Mouse (Mus musculus) forebrain, embryonic 16.5 days (tissue): ENCODE data around the gene Ccdc85a. TPM values are rescaled to one million over a fixed set of nuclear protein-coding genes. Genes with fewer than 3 reads are reported as not detected.

ENCODE experiments used
- ATAC-seq: fragments of 200-750 bp; cut with Nextera tagmentation; 2 replicates; pipeline ENCODE4 v1.8.0; 2017; ENCODE audit warnings: mild to moderate bottlenecking, moderate library complexity
- H3K27ac ChIP-seq: fragments of 300-500 bp; sonication (generic); 2 replicates; pipeline ENCODE4 v1.5.1; 2014; ENCODE audit warnings: low read length, control low read depth
- H3K27me3 ChIP-seq: fragments of 300-500 bp; sonication (generic); replicated peaks from 2 replicates; pipeline ENCODE4 v1.6.1; 2014; ENCODE audit warnings: low read length; ENCODE audit not compliant: control insufficient read depth, insufficient read depth
- H3K36me3 ChIP-seq: fragments of 300-500 bp; sonication (generic); 2 replicates; pipeline ENCODE4 v1.6.1; 2014; ENCODE audit not compliant: control insufficient read depth, insufficient read depth
- H3K4me1 ChIP-seq: fragments of 300-500 bp; sonication (generic); replicated peaks from 2 replicates; pipeline ENCODE4 v1.6.1; 2014; ENCODE audit warnings: low read length; ENCODE audit not compliant: control insufficient read depth, insufficient read depth
- H3K4me2 ChIP-seq: fragments of 300-500 bp; sonication (generic); 2 replicates; pipeline ENCODE4 v1.6.1; 2014; ENCODE audit warnings: mild to moderate bottlenecking, low read length, control low read depth
- H3K4me3 ChIP-seq: fragments of 300-500 bp; sonication (generic); replicated peaks from 2 replicates; pipeline ENCODE4 v1.5.1; 2014; ENCODE audit warnings: mild to moderate bottlenecking, low read length, control low read depth
- H3K9ac ChIP-seq: fragments of 300-500 bp; sonication (generic); replicated peaks from 2 replicates; pipeline ENCODE4 v1.6.1; 2014; ENCODE audit warnings: low read depth, low read length, control low read depth
- H3K9me3 ChIP-seq: fragments of 300-500 bp; sonication (generic); 2 replicates; pipeline ENCODE4 v1.6.1; 2016; ENCODE audit warnings: low read length; ENCODE audit not compliant: control insufficient read depth
- WGBS: fragments of 180-500 bp; shearing (Covaris S2); extraction: QIAGEN DNeasy Blood & Tissue Kit; methylation state at CpG from one replicate; pipeline ENCODE4 v1.1.7; 2014; 5-methylcytosine and 5-hydroxymethylcytosine counted together
- polyA plus RNA-seq: library from polyadenylated mRNA; unstranded; fragments of >200 nt; fragmentation: Nextera tagmentation; extraction: Ambion mirVana; gene quantifications from 2 replicates; pipeline ENCODE4 v1.2.1, GENCODE M21; 2015

Gene Ccdc85a
- polyA plus RNA-seq, 1 experiment from 2014 or later, result 28.7 TPM

DNA sequence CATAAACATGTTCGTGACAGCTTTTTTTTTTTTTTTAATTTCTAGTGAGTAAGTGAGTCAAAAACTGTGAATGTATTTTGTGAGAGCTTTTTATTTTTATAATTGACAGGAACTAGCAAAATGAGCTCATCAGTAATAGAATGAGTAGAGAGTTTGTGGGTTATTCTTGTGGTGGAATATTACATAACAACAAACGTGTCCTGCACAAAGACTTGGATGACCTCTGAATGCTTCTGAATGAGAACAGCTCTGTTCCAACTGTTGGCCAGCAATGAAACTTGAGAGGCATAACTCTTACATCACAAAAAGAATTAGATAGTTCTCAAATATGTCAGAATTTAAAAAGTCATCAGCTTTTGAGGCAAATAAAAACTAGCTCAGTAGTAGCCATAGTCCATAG, 40.7 kb downstream of the Ccdc85a start:
- no peak for ATAC-seq
- no peaks in the 10 kb centered on the region for H3K9me3 ChIP-seq
- no peak overlapping the region for H3K27ac ChIP-seq
- no peak overlapping the region for H3K4me2 ChIP-seq
- H3K4me1 ChIP-seq, result no peaks in the 10 kb centered on the region
- WGBS, result 96% methylated on average over 2 of the region's 2 CpGs
- H3K4me3 ChIP-seq, result no peak overlapping the region
- no peak overlapping the region for H3K9ac ChIP-seq
- H3K36me3 ChIP-seq, result no peaks in the 10 kb centered on the region
- no peaks in the 10 kb centered on the region for H3K27me3 ChIP-seq

DNA sequence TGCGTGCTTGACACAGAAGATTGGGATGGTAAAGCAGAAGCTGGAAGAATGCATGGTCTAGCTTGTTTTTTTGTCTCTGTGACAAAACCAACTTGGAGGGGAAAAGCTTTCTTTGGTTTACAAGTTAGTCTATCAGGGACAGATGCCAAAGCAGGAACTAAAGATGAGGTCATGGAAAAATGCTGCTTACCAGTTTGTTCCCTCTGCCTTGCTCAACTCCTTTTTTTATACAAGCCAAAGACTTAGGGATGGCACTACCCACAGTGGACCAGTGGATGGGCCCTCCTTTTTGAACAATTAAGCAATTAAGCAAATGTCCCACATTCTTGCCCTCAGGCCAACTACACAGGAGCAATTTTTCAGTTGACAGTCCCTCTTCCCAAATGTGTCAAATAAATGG, 42.8 kb downstream of the Ccdc85a start:
- Histone ChIP-seq H3K4me2 (no peak overlapping the region), H3K4me1 (no peaks in the 10 kb centered on the region), H3K27me3 (no peaks in the 10 kb centered on the region), H3K4me3 (no peak overlapping the region), H3K36me3 (no peaks in the 10 kb centered on the region), H3K9ac (no peak overlapping the region), H3K9me3 (no peaks in the 10 kb centered on the region), H3K27ac (no peak overlapping the region)
- no peak for ATAC-seq
- 92% methylated on average over 1 of the region's 1 CpGs for WGBS

DNA sequence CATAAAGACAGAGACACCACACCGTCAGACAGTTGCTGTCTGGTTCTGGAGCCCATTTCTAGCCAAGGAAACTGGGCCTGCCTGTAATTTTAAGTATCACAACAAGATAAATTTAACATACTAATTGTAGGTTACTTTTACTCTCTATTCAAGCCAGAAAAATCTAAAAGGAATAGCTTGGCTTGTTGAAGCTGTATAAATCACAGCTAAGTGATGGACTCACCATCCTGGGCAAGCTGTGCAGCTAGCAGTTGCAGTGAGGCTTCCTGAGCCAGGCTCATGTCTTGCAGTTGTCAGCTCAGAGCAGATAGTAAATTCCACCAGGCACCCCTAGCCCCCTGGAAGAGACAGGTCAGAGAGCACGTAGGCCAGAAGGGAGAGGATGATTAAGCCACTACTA, 50.8 kb downstream of the Ccdc85a start:
- H3K9me3 ChIP-seq, result peaks cover 3% of the 10 kb centered on the region; the same call in 1 of the 2 replicates
- WGBS, result 88% methylated on average over 2 of the region's 2 CpGs
- no peaks in the 10 kb centered on the region for H3K36me3 ChIP-seq
- no peak overlapping the region for H3K27ac ChIP-seq
- H3K9ac ChIP-seq, result no peak overlapping the region
- ATAC-seq, result no peak
- H3K4me3 ChIP-seq, result no peak overlapping the region
- no peaks in the 10 kb centered on the region for H3K27me3 ChIP-seq
- no peaks in the 10 kb centered on the region for H3K4me1 ChIP-seq
- H3K4me2 ChIP-seq, result no peak overlapping the region

DNA sequence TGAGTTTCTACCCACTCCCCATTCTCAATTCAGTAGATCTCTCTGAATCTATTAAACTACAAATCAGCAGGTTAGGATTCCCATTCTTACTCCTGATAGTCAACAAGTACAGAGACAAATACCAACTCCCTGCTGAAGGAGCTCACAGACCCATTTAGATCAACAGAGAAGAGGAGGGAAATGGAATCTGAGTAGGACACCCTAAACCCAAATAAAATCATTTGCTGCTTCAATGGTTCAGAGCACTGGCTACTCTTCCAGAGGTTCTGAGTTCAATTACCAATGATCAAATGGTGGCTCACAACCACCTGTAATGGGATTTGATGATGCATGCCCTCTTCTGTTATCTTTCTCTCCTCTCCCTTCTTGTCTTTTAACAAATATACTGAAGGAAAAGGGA, 82.9 kb downstream of the Ccdc85a start:
- ATAC-seq, result no peak

DNA sequence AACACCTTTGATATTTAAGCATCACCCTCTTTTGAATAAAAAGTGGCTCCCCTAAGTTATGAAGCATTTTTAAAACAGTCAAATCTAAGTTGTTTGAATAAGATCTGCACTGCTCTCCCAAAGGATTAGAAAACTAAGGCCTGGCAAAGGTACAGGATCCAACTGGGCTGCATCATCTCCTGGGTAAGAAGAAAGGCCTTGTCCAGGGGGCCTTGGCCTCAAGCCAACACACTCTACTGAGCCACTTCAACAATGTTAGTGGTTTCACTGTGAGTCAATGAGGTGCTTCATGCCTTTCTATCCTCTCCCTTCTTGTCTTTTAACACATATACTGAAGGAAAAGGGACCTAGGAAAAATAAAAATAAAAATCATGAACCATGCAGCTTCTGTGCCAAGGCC, 87.1 kb downstream of the Ccdc85a start:
- Histone ChIP-seq H3K4me1 (no peaks in the 10 kb centered on the region), H3K36me3 (no peaks in the 10 kb centered on the region), H3K9ac (no peak overlapping the region), H3K4me2 (no peak overlapping the region), H3K27ac (no peak overlapping the region), H3K9me3 (no peaks in the 10 kb centered on the region), H3K27me3 (no peaks in the 10 kb centered on the region), H3K4me3 (no peak overlapping the region)
- ATAC-seq, result no peak

More for the DNA sequence above, 82.9 kb downstream of the Ccdc85a start:
- Histone ChIP-seq H3K9ac (no peak overlapping the region), H3K27ac (no peak overlapping the region), H3K27me3 (no peaks in the 10 kb centered on the region), H3K4me3 (no peak overlapping the region), H3K4me1 (no peaks in the 10 kb centered on the region), H3K9me3 (no peaks in the 10 kb centered on the region), H3K4me2 (no peak overlapping the region), H3K36me3 (no peaks in the 10 kb centered on the region)

DNA sequence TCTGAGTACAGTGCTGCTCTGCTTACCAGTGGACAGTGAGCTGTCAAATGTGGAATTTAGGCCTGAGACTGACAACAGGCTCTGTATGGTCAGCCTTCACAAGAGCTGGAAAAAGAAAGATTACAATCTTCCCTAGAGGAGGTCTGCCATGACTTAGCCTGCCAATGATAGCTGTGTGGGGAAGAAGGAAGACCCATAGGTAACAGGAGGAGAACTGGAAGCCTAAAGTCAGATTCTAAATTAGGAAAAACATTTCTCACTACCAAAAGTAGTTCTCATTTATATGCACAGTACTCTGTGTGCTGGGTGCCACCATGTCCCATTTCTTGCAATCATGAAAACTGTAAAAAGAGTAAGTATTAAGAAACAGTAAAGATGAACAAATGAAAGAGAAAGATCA, 90.8 kb downstream of the Ccdc85a start:
- Histone ChIP-seq H3K27me3 (no peaks in the 10 kb centered on the region), H3K36me3 (no peaks in the 10 kb centered on the region), H3K4me2 (no peak overlapping the region), H3K9ac (no peak overlapping the region), H3K9me3 (no peaks in the 10 kb centered on the region), H3K4me3 (no peak overlapping the region), H3K27ac (no peak overlapping the region), H3K4me1 (no peaks in the 10 kb centered on the region)
- ATAC-seq, result no peak

DNA sequence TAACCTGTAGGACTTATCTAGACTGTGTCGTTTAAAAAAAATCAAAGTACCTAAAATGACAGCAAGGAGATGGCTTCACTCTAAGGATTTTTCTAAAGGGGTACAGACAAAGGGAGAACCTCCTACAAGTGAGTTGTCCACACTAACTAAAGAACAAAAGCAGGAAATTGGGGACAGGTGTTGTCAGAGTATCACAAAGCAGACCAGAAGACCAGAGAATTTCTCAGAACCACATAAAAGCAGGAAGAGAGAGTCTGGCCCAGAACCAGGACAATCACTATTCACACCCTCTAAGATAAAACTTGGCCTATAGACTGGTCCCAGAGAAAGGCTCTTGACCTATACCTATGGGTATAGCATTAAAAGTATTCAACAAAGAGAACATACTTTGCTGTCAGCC, 92.8 kb downstream of the Ccdc85a start:
- H3K4me1 ChIP-seq, result no peaks in the 10 kb centered on the region
- no peak overlapping the region for H3K4me2 ChIP-seq
- H3K36me3 ChIP-seq, result no peaks in the 10 kb centered on the region
- no peak overlapping the region for H3K9ac ChIP-seq
- no peaks in the 10 kb centered on the region for H3K9me3 ChIP-seq
- no peak overlapping the region for H3K4me3 ChIP-seq
- ATAC-seq, result no peak
- no peaks in the 10 kb centered on the region for H3K27me3 ChIP-seq
- WGBS, result 77% methylated on average over 1 of the region's 1 CpGs
- no peak overlapping the region for H3K27ac ChIP-seq

DNA sequence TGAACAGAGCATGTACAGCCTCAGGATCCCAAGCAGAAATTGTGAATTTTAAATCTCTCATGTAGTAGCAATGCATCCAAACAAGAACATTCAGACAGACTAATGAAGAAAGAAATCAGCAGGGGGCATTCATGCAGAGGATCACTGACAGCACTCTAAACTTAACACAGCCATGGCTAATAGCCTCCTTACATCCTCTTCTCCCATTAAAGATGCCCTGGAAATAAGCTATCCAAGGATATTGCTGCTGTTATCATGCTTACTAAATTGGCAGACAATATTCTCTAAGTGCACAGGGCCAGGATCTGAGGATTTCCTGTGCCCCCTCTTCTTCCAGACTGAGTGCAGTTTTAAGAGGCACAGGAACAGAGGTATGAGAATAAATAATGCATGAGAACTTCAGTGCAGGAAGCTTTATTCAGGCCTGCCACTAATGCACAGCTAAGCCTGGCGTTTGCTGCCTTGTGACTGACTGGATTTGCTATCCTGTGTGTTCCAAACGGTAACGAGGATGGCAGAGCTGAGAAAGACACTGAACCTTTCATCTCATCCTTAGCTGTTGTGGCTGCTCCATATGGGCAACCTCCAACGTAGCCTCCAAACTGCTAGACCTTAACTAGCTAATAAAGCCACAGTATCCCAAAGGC, 99.9 kb downstream of the Ccdc85a start:
- no peak overlapping the region for H3K27ac ChIP-seq
- peak; percentile 61; the same call in 1 of the 2 replicates for ATAC-seq
- no peaks in the 10 kb centered on the region for H3K27me3 ChIP-seq
- whole genome bisulfite sequencing, result 15% methylated on average over 4 of the region's 4 CpGs
- H3K4me3 ChIP-seq, result no peak overlapping the region
- H3K9me3 ChIP-seq, result no peaks in the 10 kb centered on the region
- H3K36me3 ChIP-seq, result no peaks in the 10 kb centered on the region
- no peaks in the 10 kb centered on the region; the same call in 1 of the 2 replicates for H3K4me1 ChIP-seq
- no peak overlapping the region for H3K9ac ChIP-seq
- H3K4me2 ChIP-seq, result no peak overlapping the region

DNA sequence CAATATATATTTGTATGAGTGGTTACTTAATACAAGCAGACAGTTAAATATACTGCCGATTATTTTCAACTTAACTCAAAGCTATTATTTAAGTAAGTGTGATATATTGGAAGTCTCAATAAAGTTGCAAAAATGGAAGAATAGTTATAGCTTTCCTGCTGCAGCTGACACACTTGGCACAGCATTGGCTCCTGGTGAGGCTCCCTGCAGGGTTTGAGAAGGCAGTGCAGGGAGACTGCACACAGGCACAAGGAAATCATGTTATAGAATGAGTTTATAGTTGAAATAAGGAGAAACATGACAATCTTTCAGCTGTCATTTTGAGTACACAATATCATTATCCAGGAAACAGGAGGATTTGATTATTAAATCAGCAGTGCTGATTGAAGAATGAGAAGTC, 107.0 kb downstream of the Ccdc85a start:
- 96% methylated on average over 1 of the region's 1 CpGs for WGBS

DNA sequence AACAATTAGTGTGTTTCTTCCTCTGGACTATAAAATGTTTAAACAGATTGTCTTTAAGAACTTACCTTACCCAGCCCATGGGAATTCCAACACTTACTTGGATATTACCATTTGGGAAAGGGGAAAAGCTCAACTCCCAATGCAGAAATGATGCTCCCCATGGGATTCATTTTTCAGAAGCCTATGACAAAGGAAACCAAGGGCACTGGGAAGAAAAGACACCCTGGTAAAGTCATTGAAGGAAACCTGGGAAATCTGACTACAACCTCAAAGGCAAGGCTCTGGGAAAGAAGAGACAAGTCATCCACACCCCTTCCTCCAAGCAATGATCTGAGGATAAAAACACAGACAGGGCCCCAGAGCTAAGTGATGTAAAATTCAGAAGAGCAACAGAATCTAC, 118.4 kb downstream of the Ccdc85a start:
- ATAC-seq, result no peak
- Histone ChIP-seq H3K27ac (no peak overlapping the region), H3K4me2 (no peak overlapping the region), H3K9ac (no peak overlapping the region), H3K4me3 (no peak overlapping the region), H3K4me1 (no peaks in the 10 kb centered on the region), H3K9me3 (no peaks in the 10 kb centered on the region), H3K36me3 (no peaks in the 10 kb centered on the region), H3K27me3 (no peaks in the 10 kb centered on the region)

More for the DNA sequence above, 107.0 kb downstream of the Ccdc85a start:
- H3K4me2 ChIP-seq, result no peak overlapping the region
- no peaks in the 10 kb centered on the region for H3K36me3 ChIP-seq
- H3K4me3 ChIP-seq, result no peak overlapping the region
- no peak for ATAC-seq
- H3K27ac ChIP-seq, result no peak overlapping the region
- H3K9ac ChIP-seq, result no peak overlapping the region
- no peaks in the 10 kb centered on the region for H3K4me1 ChIP-seq
- H3K9me3 ChIP-seq, result no peaks in the 10 kb centered on the region
- no peaks in the 10 kb centered on the region for H3K27me3 ChIP-seq
